Mouse (Mus musculus): ENCODE results near the gene BC017158.
A peak's percentile ranks its signal among the peaks of the same experiment; 100 is the strongest.

Gene BC017158

DNA sequence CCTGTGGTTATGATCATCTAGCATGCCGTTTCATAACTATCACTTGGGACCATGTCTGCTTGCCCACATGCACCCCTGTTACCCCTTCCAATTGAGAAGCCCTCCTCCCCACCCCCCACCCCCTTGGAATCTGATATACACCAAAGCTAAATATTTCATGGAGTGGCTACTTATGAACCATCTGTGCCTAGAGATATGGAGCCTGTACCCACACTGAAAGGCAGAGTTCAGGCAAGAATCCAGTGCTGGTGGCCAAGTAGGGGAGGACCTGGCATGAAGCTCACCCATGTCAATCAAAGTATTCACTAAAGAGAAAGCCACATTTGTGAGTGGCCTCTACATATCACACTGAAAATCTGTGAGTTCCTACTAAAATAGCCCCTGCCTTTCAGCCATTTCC, 11.8 kb upstream of the BC017158 start:
- DNase-seq (ENCODE audit: extremely low read depth, low read depth), result no peak

DNA sequence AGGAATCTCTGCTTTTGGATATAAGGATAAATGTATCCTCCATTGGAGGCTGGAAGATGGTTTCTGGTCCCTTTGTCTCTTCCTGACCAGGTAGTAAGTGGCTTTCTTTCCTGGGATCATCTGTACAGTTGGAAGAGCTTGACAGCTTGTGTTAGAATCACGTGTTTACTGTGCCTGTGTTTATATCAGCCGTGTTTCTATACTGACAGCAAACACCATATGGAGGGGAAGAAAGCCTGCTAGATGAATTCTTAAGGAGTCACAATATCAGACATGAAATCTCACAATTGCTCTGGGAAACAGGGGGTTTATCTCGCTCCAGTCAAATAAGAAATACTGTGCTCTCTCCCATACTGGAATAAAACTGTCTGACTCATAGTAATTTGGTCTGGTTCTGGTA, 11.2 kb upstream of the BC017158 start:
- no peak for DNase-seq (ENCODE audit: extremely low read depth, low read depth)

GRCm38 (mm10) chr7:128307851-128308250, 9.9 kb upstream of the BC017158 start:
- DNase-seq (ENCODE audit: extremely low read depth, low read depth), result no peak

DNA sequence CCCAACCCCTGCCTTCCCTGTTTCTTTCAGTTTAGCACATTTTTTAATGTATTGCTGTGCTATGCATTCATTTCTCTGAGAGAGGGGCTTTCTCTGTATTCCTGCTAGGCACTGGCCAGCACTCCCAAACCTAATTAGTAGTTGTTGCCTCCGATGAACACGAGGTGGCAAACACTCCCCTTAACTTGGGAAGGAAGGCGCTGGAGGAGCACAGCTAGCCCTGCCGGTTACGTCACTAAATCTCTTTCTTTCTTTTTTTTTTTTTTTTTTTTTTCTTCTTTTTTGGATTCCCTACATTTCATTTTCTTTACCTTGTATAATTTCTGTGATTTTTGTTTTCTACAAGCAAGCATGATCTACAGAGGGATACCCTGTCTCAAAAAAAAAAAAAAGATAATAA, 6.9 kb upstream of the BC017158 start:
- DNase-seq (ENCODE audit: extremely low read depth, low read depth), result no peak

DNA sequence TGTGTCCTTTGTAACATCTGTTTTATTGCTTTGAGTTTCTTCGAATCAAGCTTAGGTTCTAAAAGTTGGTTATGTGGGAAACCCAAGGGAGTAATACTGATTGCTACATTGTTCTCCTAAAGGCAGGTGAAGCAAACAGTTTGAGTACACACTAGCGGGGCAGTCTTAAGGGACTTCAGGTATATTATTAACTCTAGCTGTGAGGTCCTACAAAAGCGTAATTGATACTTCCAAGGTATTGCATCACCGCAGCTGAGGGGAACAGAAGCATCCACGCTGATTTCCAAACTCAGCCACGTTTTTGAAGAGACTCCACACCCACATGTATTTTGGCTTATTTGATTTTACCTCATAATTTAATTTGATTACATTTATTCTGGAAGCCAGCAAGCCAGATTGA, 6.2 kb upstream of the BC017158 start:
- no peak for DNase-seq (ENCODE audit: extremely low read depth, low read depth)

GRCm38 (mm10) chr7:128302151-128302550, 4.2 kb upstream of the BC017158 start:
- no peak for DNase-seq (ENCODE audit: extremely low read depth, low read depth)

DNA sequence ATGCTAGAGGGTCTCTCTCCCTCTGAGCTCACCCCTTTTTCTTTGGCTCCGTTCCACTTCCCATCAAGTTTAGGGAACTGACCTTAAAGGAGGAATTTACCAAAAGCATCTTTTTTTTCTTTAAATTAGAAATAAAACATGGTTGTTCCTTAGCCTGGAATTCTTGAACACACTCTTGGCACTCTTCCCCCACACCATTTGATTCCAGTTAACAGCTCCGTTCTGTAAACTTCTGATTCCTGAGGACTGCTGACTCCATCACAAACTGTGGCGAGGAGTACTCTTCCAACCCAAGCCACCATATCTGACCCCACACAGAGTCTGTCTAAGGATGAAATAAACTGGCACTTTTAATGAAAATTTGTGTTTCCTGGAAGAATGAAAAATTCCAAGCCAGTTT, 3.0 kb upstream of the BC017158 start:
- DNase-seq (ENCODE audit: extremely low read depth, low read depth), result no peak

GRCm38 (mm10) chr7:128298481-128299342, 742 bp upstream of the BC017158 start:
- no peak for DNase-seq (ENCODE audit: extremely low read depth, low read depth)

- no peak for DNase-seq (ENCODE audit: extremely low read depth, low read depth)
Measured at GRCm38 (mm10) chr7:128297291-128297616, 716 bp downstream of the BC017158 start.

GRCm38 (mm10) chr7:128296514-128296913, 1.5 kb downstream of the BC017158 start:
- no peak for DNase-seq (ENCODE audit: extremely low read depth, low read depth)

GRCm38 (mm10) chr7:128294785-128295184, 3.2 kb downstream of the BC017158 start:
- DNase-seq (ENCODE audit: extremely low read depth, low read depth), result no peak

GRCm38 (mm10) chr7:128288923-128289544, 8.9 kb downstream of the BC017158 start:
- DNase-seq (ENCODE audit: extremely low read depth, low read depth), result peak; percentile 91

DNA sequence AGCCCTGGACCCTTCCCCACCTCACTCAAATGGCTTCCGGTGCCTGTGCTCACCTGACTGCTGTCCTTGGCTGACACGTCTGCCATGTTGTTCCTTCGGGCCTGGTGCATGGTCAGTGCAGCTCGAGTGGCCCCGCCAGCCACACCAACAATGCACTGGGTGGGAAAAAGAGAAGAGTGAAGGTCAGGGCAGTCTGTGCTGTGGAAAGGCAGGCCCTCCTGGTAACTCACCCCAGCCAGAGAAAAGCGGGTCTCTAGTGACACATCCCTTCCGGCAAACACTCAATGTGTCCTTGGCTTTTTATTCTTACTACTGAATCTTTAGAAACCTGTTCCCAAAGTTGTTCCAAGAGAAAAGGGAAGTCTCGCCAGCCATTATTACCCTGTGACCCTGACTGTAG, 12.9 kb downstream of the BC017158 start:
- DNase-seq (ENCODE audit: extremely low read depth, low read depth), result no peak

DNA sequence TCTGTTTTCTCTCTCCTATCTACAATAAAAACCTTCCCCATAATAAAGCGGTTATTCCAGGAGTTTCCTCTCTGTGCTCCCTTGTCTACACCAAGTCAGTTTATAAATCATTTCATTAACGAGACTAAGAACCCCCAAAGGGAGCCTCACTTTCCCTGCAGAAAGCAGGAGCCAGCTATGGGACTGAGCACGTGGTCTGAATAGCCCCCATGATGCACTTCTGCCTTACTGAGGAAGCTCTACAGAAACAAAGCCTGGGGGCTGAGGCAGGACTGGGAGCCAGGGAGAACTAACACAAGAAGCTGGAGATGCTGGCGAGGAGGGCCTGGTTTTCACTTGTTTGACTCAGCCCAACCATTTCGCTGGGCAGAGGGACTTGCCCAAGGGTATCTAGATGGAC, 13.9 kb downstream of the BC017158 start:
- no peak for DNase-seq (ENCODE audit: extremely low read depth, low read depth)

GRCm38 (mm10) chr7:128282532-128283244, 15.3 kb downstream of the BC017158 start:
- DNase-seq (ENCODE audit: extremely low read depth, low read depth), result no peak

GRCm38 (mm10) chr7:128281765-128282164, 16.2 kb downstream of the BC017158 start:
- no peak for DNase-seq (ENCODE audit: extremely low read depth, low read depth)

DNA sequence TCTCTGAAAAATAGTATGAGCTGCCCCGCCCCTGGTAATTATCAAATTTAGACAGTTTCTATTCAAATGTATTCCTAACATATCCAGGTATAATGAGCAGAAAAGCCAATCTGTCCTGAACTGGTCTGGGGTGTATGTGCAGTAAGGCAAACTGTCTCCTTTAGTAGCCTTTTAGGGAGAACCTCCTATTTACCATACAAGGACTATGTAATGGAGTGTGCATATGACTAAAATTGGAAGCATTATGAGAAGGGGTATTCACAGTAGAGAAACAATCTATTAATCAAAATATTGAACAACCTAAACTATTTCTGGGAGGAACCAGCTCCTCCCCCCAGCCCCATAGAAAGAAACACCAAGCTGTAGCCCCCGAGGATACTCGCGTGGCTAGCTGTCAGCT, 18.2 kb downstream of the BC017158 start:
- DNase-seq (ENCODE audit: extremely low read depth, low read depth), result no peak

- no peak for DNase-seq (ENCODE audit: extremely low read depth, low read depth)
Measured at GRCm38 (mm10) chr7:128276051-128276450, 21.9 kb downstream of the BC017158 start.

GRCm38 (mm10) chr7:128271496-128271895, 26.5 kb downstream of the BC017158 start:
- no peak for DNase-seq (ENCODE audit: extremely low read depth, low read depth)

DNA sequence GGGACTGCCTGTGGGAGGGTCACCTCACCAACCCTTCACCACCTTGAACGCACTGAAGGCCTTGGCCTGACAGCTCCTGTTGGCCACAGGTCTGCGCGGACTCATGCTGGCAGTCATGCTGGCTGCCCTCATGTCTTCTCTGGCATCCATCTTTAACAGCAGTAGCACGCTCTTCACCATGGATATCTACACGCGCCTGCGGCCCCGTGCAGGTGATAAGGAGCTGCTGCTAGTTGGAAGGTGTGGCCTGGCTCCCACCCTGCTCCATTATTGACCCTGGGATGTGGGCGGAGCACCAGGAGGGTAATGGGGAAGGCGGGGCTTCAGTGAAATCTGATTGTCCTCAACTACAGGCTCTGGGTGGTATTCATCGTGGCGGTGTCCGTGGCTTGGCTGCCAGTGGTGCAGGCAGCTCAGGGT, 27.5 kb downstream of the BC017158 start:
- no peak for DNase-seq (ENCODE audit: extremely low read depth, low read depth)

DNA sequence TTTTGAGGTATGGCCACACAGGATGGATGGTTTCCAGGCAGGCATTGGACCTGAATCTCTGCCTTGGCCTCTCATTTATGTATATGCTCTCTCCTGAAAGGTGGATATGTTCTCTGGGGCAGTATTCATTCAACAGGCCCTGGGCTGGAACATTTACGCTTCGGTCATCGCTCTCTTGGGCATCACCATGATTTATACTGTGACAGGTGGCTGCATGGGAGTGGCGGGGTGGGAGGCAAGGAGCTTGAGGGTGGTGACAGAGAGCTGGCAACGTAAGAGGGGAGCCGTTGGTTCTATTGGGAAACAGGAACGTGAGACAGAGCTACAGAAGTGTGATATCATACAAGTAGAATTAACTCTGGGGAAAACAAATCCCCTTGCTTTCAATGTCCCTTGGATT, 30.2 kb downstream of the BC017158 start:
- no peak for DNase-seq (ENCODE audit: extremely low read depth, low read depth)

GRCm38 (mm10) chr7:128267391-128267790, 30.6 kb downstream of the BC017158 start:
- DNase-seq (ENCODE audit: extremely low read depth, low read depth), result no peak

Measured in MEL-GATA-1-ER (cell line).